Mouse (Mus musculus): ENCODE data around the gene Gm21312.
"Not testable (repeated sequence)": the region's sequence is repeated elsewhere in the genome, so short reads cannot be mapped to it uniquely, and the experiment has no call there.

Gene Gm21312

GRCm38 (mm10) chr10:104176724-104177123 is at the start of gene Gm21312:
TSS of gene Gm21312 (plus strand) at chr10:104177024.
- in situ Hi-C loops (cut with MboI; ENCODE audit: low sequenced_read_pairs) = not testable (repeated sequence)

- in situ Hi-C loops (cut with MboI; ENCODE audit: low sequenced_read_pairs) = not testable (repeated sequence)
These were observed 34.1 kb upstream of the Gm21312 start, which contains the start of gene Gm21293 for GRCm38 (mm10) chr10:104142687-104143086. TSS of gene Gm21293 (plus strand) at chr10:104142987.

GRCm38 (mm10) chr10:104151197-104151596 is 25.6 kb upstream of the Gm21312 start, which contains the start of gene Gm6763:
TSS of gene Gm6763 (plus strand) at chr10:104151497.
- in situ Hi-C loops (cut with MboI; ENCODE audit: low sequenced_read_pairs) = not testable (repeated sequence)

GRCm38 (mm10) chr10:104159706-104160105 is 17.1 kb upstream of the Gm21312 start, which contains the start of gene Gm8764:
TSS of gene Gm8764 (plus strand) at chr10:104160006.
- in situ Hi-C loops (cut with MboI; ENCODE audit: low sequenced_read_pairs) = not testable (repeated sequence)

- in situ Hi-C loops (cut with MboI; ENCODE audit: low sequenced_read_pairs) = not testable (repeated sequence)
These were observed 8.6 kb upstream of the Gm21312 start, which contains the start of gene Gm21304 for GRCm38 (mm10) chr10:104168215-104168614. TSS of gene Gm21304 (plus strand) at chr10:104168515.

GRCm38 (mm10) chr10:104185233-104185632 is 8.4 kb downstream of the Gm21312 start, which contains the start of gene Gm20765:
TSS of gene Gm20765 (plus strand) at chr10:104185533.
- in situ Hi-C loops (cut with MboI; ENCODE audit: low sequenced_read_pairs) = not testable (repeated sequence)

DNA sequence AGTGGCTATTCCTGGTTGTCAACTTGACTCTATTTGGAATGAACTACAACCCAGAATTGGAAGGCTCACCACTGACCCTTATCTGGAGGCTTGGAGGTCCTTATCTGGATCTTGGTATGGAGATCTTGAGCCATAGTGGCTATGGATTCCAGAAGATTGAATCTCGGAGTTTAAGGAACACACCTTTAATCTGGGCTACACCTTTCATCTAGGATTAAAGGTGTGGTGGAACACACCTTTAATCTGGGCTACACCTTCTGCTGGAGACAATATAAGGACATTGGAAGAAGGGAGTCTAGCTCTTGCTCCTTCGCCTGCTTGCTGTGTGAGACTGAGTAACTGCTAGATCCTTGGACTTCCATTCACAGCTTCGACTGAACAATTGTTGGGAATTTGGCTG is 16.9 kb downstream of the Gm21312 start, which contains the start of gene Gm4340:
Gene Gm4340, plus strand, starts transcription at position 301 of the 400 bp plus-strand sequence.
- in situ Hi-C loops (cut with MboI; ENCODE audit: low sequenced_read_pairs) = not testable (repeated sequence)

- in situ Hi-C loops (cut with MboI; ENCODE audit: low sequenced_read_pairs) = no loop called here
These were observed 32.8 kb downstream of the Gm21312 start for GRCm38 (mm10) chr10:104209655-104210054.

- in situ Hi-C loops (cut with MboI; ENCODE audit: low sequenced_read_pairs) = no loop called here
These were observed 33.6 kb downstream of the Gm21312 start for GRCm38 (mm10) chr10:104210268-104210990.

DNA sequence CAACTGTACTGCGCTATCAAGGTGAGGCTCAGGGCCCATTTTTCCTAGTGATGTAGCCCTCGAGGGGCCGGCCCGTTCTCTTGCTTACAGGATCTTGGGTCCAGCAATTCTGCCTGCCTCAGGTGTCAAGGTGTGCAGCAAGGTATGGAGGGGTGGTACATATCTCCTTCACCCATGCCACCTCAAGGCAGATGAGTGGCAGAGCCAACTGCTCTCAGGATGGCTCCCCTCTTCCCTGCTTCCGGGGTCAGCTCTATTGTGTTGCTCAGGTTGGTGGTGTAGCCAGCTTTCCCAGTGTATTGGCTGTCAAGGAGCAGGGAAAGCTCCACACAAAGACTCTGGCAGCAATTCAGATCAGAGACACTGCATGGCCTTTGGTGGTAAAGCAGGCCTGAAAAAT is 37.7 kb downstream of the Gm21312 start:
- in situ Hi-C loops (cut with MboI; ENCODE audit: low sequenced_read_pairs) = no loop called here

GRCm38 (mm10) chr10:104220303-104221021 is 43.6 kb downstream of the Gm21312 start:
- in situ Hi-C loops (cut with MboI; ENCODE audit: low sequenced_read_pairs) = no loop called here

Data from CH12F3 (cell line).